In genomic region chr9:45961855-45962254, GRCm38 (mm10) we compare ENCODE assay signal across 12 mouse cellular contexts. TPM values are rescaled to one million over a fixed set of nuclear protein-coding genes. Genes with fewer than 3 reads are reported as not detected.
DNase-seq lines count a peak whose midpoint lies in the region; ATAC-seq and TF ChIP-seq lines count a peak whose summit lies in the region.
"Had no signal": no experiment of that assay in that cellular context is flagged by ENCODE, and none has a peak within 500 bp of the region (broad histone marks: within the 10 kb centered on the region; RNA-seq: fewer than 3 reads in every experiment).

No protein-coding gene starts in this region.

- TF ChIP-seq EP300 in stomach, postnatal 0 days (optimal IDR thresholded peaks at IDR 0.05): no peak

- 69% methylated on average over 2 of the region's 2 CpGs for WGBS in lung, adult 2 months
- 62% methylated on average over 2 of the region's 2 CpGs for WGBS in stomach, postnatal 0 days
- 81% methylated on average over 2 of the region's 2 CpGs for WGBS in kidney, embryonic 15.5 days

- no peak overlapping the region for H3K9ac ChIP-seq in stomach, postnatal 0 days (ENCODE audit: low read length)
- H3K9ac ChIP-seq in kidney, embryonic 15.5 days: no peak overlapping the region
- H3K9ac ChIP-seq: forebrain, embryonic 12.5 days had no signal

- no peak for TF ChIP-seq POLR2A in lung, adult 2 months (IDR thresholded peaks at IDR 0.05; ENCODE audit: borderline replicate concordance, extremely low read depth, low read depth, low read length)

- no peaks in the 10 kb centered on the region for H3K9me3 ChIP-seq in stomach, postnatal 0 days (ENCODE audit: control insufficient read depth, low read length)
- no peaks in the 10 kb centered on the region for H3K9me3 ChIP-seq in kidney, embryonic 15.5 days (replicated peaks)
- H3K9me3 ChIP-seq: forebrain, embryonic 12.5 days had no signal

- H3K4me1 ChIP-seq in lung, adult 2 months (ENCODE audit: control insufficient read depth, insufficient read depth, low read length): no peaks in the 10 kb centered on the region
- H3K4me1 ChIP-seq in stomach, postnatal 0 days (replicated peaks; ENCODE audit: control insufficient read depth, insufficient read depth): no peaks in the 10 kb centered on the region
- H3K4me1 ChIP-seq in kidney, embryonic 15.5 days: 0 out of 2 replicates have a peak, but pooled peaks cover 4% of the 10 kb centered on the region

- TF ChIP-seq CTCF in lung, adult 2 months (IDR thresholded peaks at IDR 0.05; ENCODE audit: insufficient read depth, low read length): no peak
- no peak for TF ChIP-seq CTCF in stomach, postnatal 0 days (IDR thresholded peaks at IDR 0.05; ENCODE audit: low read depth)

- peak; percentile 7; the same call in 1 of the 2 replicates for ATAC-seq in stomach, postnatal 0 days (ENCODE audit: low FRiP score, low TSS enrichment)
- ATAC-seq in kidney, embryonic 15.5 days (replicated peaks; ENCODE audit: low FRiP score): no peak

- H3K27me3 ChIP-seq in stomach, postnatal 0 days (ENCODE audit: control insufficient read depth, insufficient read depth, low read length): no peaks in the 10 kb centered on the region
- no peaks in the 10 kb centered on the region for H3K27me3 ChIP-seq in kidney, embryonic 15.5 days
- H3K27me3 ChIP-seq: forebrain, embryonic 12.5 days had no signal

- H3K36me3 ChIP-seq in stomach, postnatal 0 days (ENCODE audit: control insufficient read depth, insufficient read depth, low read length): 0 out of 2 replicates have a peak, but pooled peaks cover 6% of the 10 kb centered on the region
- H3K36me3 ChIP-seq in kidney, embryonic 15.5 days: peaks cover 63% of the 10 kb centered on the region

- peak; percentile 61 for DNase-seq in gastrocnemius, adult 18-20 months (ENCODE audit: low spot score)
- DNase-seq in gastrocnemius, postnatal 4 days (ENCODE audit: low spot score in 2 of 2): no peak
- DNase-seq in lung, adult 18-20 months: peak; percentile 37 to 52
- no peak for DNase-seq in lung, adult 2 months
- DNase-seq in adrenal gland, postnatal 36 days: peak; percentile 42 to 50
- DNase-seq in stomach, postnatal 0 days (ENCODE audit: low spot score): no peak
- DNase-seq: cerebellum, adult 9-10 months; gastrocnemius, postnatal 14 days; kidney, postnatal 36 days had no signal

- H3K4me3 ChIP-seq in lung, adult 2 months (replicated peaks; ENCODE audit: extremely low read depth, low read depth, low read length): no peak overlapping the region
- no peak overlapping the region for H3K4me3 ChIP-seq in stomach, postnatal 0 days (ENCODE audit: low read depth, low read length)
- no peak overlapping the region for H3K4me3 ChIP-seq in kidney, embryonic 15.5 days (replicated peaks)
- H3K4me3 ChIP-seq: forebrain, embryonic 12.5 days had no signal

- peak overlapping the region; percentile 40; the same call in 1 of the 2 replicates for H3K27ac ChIP-seq in stomach, postnatal 0 days (replicated peaks)
- no peak overlapping the region for H3K27ac ChIP-seq in kidney, embryonic 15.5 days
- H3K27ac ChIP-seq: forebrain, embryonic 12.5 days had no signal

- H3K4me2 ChIP-seq in stomach, postnatal 0 days (replicated peaks; ENCODE audit: low read depth): no peak overlapping the region
- H3K4me2 ChIP-seq in kidney, embryonic 15.5 days: no peak overlapping the region
- H3K4me2 ChIP-seq: forebrain, embryonic 12.5 days had no signal

RNA-seq across cellular contexts. Expression of gene Sidt2, which starts 6.8 kb away (rescaled TPM):
- 10 to 100 TPM; 57.8 to 66.2 TPM for total RNA-seq in gastrocnemius, adult 18-20 months (2021)
- 10 to 100 TPM; 61.5 to 65.5 TPM for total RNA-seq in gastrocnemius, postnatal 4 days (2021)
- polyA plus RNA-seq in lung, adult 2 months (2012; rRNA removed): 357 and 550 TPM in 2 replicates
- 100 to 1,000 TPM; 161 to 261 TPM for total RNA-seq in adrenal gland, postnatal 36 days (2021)
- polyA plus RNA-seq in stomach, postnatal 0 days (2015; fragmentation: Nextera tagmentation; extraction: Ambion mirVana): 41.0 and 46.1 TPM in 2 replicates
- 37.3 and 39.3 TPM in 2 replicates for polyA plus RNA-seq in kidney, embryonic 15.5 days (2015; fragmentation: Nextera tagmentation; extraction: Ambion mirVana)

RNA-seq across cellular contexts. Expression of gene Tagln, which starts 26.0 kb away (rescaled TPM):
- 10 to 100 TPM; 40.9 to 62.1 TPM for total RNA-seq in gastrocnemius, adult 18-20 months (2021)
- 100 to 1,000 TPM in 1 of 2 experiments, 10 to 100 TPM in 1; 79.2 to 103 TPM for total RNA-seq in gastrocnemius, postnatal 4 days (2021)
- polyA plus RNA-seq in lung, adult 2 months (2012; rRNA removed): 226 and 279 TPM in 2 replicates
- total RNA-seq in adrenal gland, postnatal 36 days (2021): 100 to 1,000 TPM in 1 of 2 experiments, 10 to 100 TPM in 1; 90.4 to 182 TPM
- polyA plus RNA-seq in stomach, postnatal 0 days (2015; fragmentation: Nextera tagmentation; extraction: Ambion mirVana): 881 and 1,168 TPM in 2 replicates
- 56.4 and 108 TPM in 2 replicates for polyA plus RNA-seq in kidney, embryonic 15.5 days (2015; fragmentation: Nextera tagmentation; extraction: Ambion mirVana)
- total RNA-seq: megakaryocyte-erythroid progenitor cell, adult 5-6 weeks had no signal

RNA-seq across cellular contexts. Expression of gene Pafah1b2, which starts 50.6 kb away (rescaled TPM):
- total RNA-seq in gastrocnemius, adult 18-20 months (2021): 10 to 100 TPM; 23.6 to 32.0 TPM
- total RNA-seq in gastrocnemius, postnatal 4 days (2021): 100 to 1,000 TPM; 104 to 110 TPM
- 22.0 and 24.9 TPM in 2 replicates for polyA plus RNA-seq in lung, adult 2 months (2012; rRNA removed)
- 100 to 1,000 TPM; 148 to 173 TPM for total RNA-seq in adrenal gland, postnatal 36 days (2021)
- 70.8 and 79.0 TPM in 2 replicates for polyA plus RNA-seq in stomach, postnatal 0 days (2015; fragmentation: Nextera tagmentation; extraction: Ambion mirVana)
- polyA plus RNA-seq in kidney, embryonic 15.5 days (2015; fragmentation: Nextera tagmentation; extraction: Ambion mirVana): 162 and 170 TPM in 2 replicates

RNA-seq across cellular contexts. Expression of gene Sik3, which starts 50.8 kb away (rescaled TPM):
- total RNA-seq in gastrocnemius, adult 18-20 months (2021): 10 to 100 TPM; 37.4 to 38.3 TPM
- 10 to 100 TPM; 62.9 to 70.1 TPM for total RNA-seq in gastrocnemius, postnatal 4 days (2021)
- 16.7 and 22.2 TPM in 2 replicates for polyA plus RNA-seq in lung, adult 2 months (2012; rRNA removed)
- total RNA-seq in adrenal gland, postnatal 36 days (2021): 10 to 100 TPM; 55.1 to 60.0 TPM
- 6.6 and 6.8 TPM in 2 replicates for polyA plus RNA-seq in stomach, postnatal 0 days (2015; fragmentation: Nextera tagmentation; extraction: Ambion mirVana)
- polyA plus RNA-seq in kidney, embryonic 15.5 days (2015; fragmentation: Nextera tagmentation; extraction: Ambion mirVana): 9.9 and 10.2 TPM in 2 replicates

RNA-seq across cellular contexts. Expression of gene Rnf214, which starts 55.1 kb away (rescaled TPM):
- total RNA-seq in gastrocnemius, adult 18-20 months (2021): 10 to 100 TPM; 28.2 to 29.5 TPM
- total RNA-seq in gastrocnemius, postnatal 4 days (2021): 10 to 100 TPM; 39.3 TPM
- 12.3 and 16.3 TPM in 2 replicates for polyA plus RNA-seq in lung, adult 2 months (2012; rRNA removed)
- total RNA-seq in adrenal gland, postnatal 36 days (2021): 10 to 100 TPM; 42.5 to 46.6 TPM
- 18.9 and 22.3 TPM in 2 replicates for polyA plus RNA-seq in stomach, postnatal 0 days (2015; fragmentation: Nextera tagmentation; extraction: Ambion mirVana)
- 57.4 and 62.3 TPM in 2 replicates for polyA plus RNA-seq in kidney, embryonic 15.5 days (2015; fragmentation: Nextera tagmentation; extraction: Ambion mirVana)

Comparison
In these comparisons a context has a peak if more than half of its experiments do, and no peak if none do; other contexts are left out.
1. DNase-seq: peak in gastrocnemius, adult 18-20 months (single experiment), lung, adult 18-20 months (2 of 2) and adrenal gland, postnatal 36 days (2 of 2); none in gastrocnemius, postnatal 4 days (0 of 2), lung, adult 2 months (single experiment) and stomach, postnatal 0 days (single experiment).